Mouse (Mus musculus) cerebellum, adult 18-20 months (tissue): ENCODE data around the gene Ebf3.

Source experiments
- DNase-seq, 2 experiments: peaks; one replicate each; pipeline ENCODE4 v3.0.0; 2021

Ebf3 gene

DNA sequence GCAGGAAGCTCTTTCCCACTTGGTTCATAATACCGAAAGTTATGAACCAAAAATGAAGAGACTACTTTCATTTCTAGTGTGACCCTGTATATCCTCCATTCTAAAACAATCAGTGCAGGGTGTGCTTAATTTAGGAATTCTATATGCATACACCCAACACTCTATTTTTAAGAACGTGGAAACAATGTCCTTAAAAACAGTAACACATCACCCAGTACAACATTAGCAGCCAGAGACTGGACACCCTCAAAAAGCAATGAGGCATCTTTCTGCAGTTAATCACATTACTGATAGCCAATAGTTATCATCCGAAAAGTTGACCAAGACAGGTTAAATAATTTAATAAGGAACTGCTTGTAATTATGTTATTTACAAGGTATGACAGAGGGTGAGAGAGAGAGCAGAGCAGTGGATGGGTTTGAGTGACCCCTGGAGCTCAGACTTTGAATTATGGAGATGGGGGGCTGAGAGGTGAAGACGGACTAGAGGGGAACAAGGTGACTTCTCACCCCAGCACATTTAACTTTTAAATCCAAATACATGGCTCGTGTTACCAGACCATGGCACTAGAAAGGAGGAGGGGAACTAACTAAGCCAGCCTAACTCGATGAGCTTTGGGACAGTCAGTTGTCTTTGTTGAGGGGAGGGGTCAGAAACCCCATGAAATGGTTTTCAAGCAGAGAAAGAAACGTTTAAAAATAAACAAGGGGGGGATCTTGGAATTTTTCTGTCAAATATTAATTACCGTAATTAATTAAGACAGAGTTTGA is 2.7 kb downstream of the Ebf3 start:
- no peak for DNase-seq

DNA sequence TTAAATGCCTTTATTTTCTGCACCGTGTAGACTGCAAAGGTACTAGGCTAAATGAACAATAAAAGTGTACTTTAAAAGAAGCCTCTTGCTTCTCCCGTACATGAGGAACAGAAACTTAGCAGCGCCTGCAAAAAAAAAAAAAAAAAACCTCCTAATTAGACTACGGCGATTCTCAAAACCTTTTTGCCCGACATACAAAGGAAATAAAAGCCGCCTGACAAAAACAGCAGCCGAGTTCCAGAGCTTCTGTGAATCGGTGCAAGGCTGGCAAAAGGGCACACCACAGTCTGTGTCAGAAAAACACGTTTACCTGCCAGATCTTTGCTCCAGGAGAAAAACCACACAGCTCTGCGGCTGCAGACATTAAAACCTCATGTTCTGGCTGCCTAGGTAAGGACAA is 3.4 kb downstream of the Ebf3 start:
- DNase-seq, result no peak

DNA sequence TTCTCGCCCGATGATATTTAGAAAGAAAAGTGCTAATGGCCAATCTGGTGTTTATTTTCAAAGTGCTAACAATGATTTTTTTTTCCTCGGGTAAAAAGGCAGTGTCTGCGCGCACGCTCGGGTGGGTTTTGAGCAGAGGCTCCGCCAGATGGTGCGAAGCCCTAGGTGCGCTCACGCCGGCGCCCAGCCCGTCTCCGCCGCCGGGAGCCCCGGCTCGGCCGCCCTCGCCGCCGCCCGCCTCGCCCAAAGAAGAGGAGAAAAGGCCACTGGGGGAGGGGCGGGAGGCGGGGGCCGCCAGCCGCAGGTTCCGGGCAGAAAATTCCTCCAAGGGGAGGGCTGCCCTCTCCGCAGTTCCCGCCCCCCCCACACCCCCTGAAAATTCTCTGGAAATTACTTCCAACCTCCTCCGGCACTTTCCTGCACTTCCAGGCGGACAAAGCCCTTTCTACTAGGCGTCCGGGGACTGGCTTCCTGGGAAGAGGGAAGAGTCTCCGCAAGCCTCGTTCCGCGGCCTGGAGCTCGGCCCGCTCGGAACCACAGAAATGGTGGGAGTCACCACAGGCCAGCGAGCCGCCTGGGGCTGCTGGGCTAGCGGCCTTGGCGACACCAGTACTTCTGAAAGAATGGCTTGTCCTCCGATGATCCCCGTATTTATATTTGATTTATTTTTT is 4.0 kb downstream of the Ebf3 start:
- DNase-seq, result peak in 1 of 2 experiments; percentile 23

DNA sequence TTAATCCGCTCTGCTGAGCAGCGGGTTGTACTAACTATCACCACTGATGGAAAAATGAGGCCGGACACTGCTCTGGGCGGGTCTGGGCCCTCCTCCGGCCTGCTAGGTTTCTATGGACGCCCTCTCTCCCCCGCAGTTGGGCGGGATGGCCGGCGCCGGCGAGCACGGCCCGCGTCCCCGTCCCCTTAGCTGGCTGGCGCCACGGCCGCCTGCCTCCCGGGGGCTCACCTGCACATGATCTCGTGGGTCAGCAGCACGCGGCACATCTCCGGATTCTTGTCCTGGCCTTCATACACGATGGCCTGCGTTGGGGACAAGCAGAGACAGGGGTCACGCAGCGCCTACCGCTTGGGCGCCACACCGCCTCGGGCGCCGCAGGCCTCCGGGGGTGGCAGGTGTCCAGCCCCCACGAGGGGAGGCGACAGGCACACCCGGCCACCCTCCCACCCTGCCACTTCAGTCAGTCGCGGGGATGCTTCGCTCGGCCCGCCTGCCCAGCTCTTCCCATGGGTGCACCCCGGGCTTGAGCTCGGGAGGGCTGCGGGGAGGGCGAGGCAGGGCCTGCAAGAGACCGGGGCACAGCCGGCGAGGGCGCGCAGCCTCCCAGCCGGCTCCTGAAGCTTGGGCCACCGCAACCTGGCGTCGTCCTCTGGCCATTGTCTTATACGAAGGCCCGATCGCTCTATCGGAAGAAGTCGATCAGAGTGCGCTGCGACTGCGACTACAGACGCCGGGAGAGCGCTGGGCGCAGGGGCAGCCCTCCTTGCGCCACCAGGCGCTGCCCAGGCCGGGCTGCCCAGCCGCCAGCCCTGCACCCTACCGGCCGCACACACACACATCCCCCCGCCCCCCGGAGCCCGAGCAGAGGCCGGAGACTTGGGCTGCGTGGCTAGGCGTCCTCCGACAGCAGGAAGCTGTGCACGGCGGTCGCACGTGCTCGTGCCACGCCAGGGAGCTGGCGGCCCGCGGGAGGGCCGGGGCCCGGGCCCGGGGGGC is 4.9 kb downstream of the Ebf3 start:
- DNase-seq, result peak in 1 of 2 experiments; percentile 21

DNA sequence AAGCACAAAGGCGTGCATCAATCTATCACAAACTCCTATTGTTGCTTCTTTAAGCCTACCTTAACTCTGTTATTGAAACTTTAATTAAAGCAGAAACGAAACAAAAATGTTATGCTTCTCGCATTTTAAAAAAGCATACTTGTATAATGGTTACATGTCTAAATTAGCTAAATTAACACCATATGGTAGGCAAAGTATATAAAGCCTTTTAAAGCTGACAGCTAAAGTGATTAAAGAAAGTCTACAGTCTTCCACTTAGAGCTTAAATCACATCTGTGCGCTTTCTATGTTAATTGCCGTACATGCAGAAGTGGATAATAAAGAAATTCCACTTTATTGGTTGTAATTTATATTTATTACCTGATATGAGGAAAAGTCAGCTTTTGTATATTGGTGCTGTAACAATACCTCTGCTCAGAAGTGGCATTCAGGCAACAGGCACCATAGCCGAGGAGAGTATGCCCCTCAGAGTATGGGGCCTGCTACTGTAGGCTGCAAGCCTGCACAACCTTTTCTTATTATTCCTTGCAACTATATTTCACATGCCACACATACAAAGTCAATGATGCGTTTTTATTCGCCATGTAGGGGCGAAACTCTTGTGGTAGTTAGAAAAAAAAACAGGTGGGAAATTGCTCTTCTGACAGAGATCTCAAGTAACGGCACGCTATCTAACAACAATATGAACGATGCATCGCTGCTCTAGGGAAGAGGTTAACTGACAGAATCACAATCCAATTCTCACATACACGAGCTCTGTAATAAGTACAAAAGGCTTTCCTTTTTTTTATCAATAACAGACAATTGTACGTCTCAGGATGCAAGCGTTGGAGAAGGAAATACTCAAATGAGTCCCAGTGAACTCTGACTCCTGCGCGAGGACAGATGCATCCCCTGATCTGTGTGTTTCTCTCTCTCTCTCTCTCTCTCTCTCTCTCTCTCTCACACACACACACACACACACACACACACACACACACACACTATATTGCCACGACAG is 5.9 kb downstream of the Ebf3 start:
- DNase-seq, result no peak

DNA sequence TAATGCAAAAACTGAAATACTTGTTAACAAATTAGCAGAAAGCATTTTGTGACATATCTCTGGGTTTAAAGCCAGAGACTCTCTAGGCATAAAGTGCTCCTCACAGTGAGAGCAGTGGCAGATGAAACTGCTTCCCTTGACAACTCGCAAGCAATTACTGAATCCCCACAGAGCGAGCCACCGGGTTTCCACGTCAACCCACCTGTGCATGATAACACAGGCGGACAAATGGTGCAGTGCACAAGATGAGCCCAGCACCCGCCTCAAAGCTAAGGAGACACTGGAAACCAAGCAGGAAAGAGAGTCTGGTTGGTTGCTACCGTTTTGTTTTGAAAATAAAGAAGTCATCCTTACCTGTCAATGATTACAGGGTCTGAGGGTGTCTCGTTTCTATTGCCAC is 7.1 kb downstream of the Ebf3 start:
- DNase-seq, result no peak

DNA sequence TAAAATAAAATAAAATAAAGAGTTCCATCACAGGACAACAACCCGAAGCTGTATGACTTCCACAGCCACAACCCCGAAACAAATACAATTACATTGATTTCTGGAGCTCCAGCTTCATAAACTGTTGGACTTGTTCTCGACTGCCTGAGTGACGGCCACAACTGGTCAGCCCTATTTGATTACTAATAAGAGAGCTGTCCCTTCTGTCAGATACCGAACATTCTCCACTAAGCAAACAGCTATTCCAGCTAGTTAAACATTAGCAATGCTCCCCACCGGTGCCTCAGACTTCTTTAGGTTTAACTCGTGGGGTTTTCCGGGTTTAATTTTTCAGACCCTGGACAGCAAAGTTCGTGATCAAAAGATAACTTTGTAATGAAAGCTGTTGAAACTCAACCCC is 8.1 kb downstream of the Ebf3 start:
- DNase-seq, result no peak

DNA sequence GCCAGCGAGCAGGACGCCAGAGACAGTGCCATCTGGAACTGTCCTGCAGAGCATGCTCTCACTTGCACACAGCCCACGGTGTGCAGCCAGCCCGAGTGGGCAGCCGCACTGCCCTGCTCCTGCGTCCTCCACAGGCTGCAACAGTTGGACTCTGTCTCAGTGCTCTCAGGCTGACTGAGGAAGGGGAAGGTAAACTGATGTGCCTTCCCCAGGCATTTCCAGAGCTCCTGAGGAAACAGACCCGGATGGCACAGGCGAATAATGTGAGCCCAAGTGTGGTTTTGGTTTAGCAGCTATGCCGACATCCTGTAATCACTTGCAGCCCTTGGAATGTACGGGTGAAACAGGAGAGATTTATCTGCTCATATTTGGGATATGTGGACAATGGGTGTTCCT is 10.5 kb downstream of the Ebf3 start:
- no peak for DNase-seq

DNA sequence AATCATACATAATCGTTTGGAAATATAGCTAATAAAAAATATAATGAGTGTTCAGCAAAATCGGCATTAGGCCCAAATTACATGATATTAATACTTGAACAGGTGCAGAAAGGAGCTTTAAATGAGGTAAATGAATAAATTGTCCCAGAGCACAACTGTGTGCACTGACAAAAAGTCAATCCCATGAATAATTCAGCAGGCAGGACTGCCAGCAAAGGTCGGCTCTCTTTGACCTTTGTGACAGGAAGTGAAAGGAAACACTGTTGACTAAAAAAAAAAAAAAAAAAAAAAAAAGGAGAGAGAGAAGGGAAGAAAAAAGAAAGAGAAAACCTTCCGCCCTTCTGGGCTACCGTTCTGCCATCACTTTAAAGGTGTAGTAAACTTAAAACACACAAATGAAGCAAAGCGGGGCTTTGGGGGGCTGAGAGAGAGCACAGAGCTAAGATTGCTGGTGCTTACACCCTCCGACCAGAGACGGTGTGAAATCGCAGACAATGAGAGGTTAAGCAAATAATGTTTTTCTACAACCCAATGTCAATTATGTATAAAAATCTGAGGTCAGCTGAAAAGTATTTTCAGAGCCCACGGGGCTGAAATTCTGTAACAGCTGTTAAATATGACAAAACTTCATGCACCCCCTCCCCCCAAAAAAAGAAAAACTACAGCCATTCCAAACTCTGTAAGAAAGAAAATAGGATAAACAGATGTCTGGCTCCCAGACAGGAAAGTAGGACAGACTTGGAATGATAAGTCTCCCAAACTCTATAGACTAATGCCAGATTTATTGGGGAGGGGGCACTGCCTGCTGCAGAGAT is 11.1 kb downstream of the Ebf3 start:
- DNase-seq, result no peak

DNA sequence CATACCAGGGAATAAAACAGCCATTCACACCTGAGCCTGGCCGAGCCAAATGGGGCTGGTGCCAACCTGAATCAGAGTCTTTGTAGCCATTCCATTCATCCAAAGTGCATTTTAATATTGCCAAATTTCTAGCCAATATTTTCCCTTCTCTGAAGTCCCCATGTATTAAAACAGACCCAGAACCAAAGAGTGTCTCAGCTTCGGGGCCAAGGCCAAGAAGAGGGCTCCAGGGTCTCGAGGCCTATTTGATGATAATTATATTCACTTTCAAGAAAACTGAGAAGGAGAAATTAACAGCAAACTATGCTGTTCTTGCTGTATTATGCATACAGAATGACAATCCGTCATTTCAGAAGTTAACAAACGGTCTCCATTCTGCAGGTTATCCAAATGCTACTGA is 12.1 kb downstream of the Ebf3 start:
- DNase-seq, result no peak

DNA sequence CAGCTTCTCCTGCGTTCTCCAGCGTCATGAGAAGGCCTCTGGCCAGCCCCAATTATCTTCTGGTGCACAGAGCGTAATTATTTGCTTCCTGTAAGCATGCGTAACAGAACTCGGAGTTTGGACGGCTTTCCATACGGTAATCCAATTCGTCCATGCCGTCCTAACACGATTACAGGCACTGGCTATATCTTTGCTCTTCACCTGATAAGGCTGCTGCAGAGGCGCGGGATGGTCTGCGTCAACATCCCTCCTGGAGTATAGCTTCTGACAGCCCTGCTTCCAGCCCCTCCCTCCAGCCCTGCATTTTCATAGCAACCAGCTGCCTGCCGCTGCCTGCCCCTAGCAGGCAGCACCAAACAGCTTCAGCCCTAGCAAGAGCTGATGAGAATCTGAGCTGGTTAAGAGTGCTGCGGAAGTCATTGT is 12.9 kb downstream of the Ebf3 start:
- no peak for DNase-seq

DNA sequence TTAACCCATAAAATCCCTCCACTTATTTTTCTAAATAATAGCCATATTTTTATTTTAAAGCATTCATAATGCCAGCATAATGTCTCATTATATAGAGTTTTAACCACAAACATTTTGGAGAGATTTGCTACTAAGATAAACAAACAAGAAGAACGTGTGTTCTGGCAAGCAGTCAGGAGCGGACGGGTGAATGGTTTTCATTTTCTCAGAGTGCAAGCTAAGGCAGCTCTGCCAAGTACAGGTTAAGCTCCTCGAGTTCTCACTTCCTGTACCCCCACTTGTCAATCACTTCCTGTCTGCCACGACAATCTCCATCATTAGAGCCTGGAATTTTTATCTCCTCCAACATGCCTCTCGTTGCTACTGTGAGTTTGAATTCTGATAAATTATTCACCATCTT is 13.4 kb downstream of the Ebf3 start:
- DNase-seq, result no peak

DNA sequence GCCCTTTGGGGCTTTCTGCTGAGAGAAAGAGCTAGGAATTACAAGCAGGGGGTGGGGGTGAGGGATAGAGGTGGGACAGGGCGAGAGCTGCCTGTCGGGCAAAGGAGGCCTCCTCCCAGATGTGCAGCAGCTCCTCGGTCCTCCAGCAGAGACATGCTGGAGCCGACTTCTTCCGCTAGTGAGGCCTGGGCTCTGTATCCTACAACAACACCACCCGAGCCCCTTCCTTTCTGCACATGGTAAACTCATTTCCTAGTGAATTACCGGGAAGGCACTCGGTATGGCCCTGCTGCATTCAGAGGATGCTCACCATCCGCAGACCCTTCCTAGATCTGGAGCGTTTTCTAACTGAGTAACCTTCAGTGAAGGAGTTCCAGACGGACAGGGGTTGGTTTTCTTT is 14.1 kb downstream of the Ebf3 start:
- DNase-seq, result no peak

DNA sequence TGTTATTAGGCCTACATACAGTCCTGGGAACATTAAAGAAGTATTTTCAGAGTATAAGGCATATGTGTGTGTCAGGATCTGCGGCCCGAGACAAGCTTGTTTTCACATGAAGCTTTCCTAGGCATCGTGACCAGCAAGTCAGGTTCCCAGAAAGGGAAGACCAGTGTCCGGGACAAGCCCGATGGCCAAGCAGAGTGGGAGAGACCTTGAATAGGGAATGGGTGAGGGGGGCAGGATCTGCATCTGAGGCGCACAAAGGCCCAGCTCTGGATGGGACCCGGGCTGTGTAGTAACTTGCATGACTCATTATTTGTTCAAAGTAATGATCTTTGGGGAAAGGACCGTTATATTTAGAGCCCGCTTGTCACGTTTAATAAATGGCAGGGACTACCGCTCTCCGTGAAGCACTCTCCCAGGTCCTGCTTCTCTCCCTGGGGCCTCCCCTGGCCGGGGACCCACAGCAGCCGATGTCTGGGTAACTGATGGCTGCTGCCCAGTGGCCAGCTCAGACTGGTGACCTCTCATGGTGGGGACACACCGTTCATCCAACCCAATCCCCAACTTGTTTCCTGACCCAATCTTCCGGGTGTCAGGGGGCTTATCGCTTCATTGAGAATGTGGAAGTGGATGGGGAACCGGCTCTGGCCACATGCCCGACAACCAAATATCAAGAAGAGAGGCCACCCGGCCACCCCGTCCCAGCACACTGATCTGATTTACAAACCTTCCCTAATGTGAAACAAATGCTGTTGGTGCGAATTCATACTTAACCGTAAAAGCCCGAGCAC is 16.5 kb downstream of the Ebf3 start:
- DNase-seq, result no peak

DNA sequence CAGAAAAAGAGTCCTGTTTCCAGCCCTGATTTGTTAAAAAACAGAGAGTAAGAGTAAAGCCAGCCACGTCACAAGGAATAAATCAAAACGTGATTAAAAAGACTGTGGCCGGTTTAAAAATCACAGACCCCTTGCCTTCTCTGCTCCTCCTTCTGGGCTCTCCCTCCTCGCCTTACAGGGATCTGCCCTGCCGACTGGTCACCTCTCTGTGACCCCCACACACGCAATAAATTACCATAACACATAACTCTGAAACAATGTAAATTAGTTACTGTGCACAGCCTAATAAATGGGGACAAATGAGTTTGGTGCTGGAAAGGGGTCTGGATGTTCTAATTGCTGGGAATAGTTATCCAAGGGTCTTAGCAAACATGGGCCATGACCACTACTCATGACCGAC is 17.1 kb downstream of the Ebf3 start:
- no peak for DNase-seq

DNA sequence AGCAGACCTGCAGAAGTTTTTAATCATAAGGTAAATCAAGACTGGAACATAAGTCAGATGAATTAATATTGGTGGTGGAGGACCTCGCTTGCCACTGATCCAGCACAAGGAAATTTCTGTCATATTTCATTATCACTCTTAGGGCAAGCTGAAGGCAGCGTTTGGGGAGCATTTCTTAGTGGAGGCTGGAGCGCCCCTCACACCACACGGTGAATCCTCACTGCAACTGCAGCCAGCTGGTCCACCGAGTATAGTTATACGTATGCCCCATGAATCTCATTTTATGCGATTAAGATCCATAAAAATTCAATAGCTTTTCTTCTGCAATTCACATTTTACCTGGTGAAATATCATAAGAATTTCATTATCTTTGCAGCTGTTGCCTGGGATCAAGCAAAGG is 18.6 kb downstream of the Ebf3 start:
- no peak for DNase-seq

DNA sequence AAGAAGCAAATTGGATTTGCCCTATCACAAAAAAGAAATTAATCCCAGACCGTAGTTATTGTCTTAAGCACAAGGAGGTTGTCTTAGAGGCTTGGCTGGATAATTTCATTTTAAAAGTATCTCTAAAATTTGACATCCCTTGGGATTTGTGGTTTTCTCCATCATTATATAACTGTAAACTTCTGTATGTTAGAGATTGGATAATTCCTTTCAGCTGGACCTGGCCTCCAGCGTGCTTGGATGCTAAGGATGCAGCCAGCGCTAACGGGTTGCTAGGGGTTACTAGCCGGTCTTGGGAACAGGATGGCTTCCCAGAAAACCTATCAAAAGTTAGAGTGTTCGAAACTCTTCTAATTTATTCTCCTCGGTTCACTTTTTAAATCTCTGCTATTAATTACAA is 19.8 kb downstream of the Ebf3 start:
- DNase-seq, result no peak

DNA sequence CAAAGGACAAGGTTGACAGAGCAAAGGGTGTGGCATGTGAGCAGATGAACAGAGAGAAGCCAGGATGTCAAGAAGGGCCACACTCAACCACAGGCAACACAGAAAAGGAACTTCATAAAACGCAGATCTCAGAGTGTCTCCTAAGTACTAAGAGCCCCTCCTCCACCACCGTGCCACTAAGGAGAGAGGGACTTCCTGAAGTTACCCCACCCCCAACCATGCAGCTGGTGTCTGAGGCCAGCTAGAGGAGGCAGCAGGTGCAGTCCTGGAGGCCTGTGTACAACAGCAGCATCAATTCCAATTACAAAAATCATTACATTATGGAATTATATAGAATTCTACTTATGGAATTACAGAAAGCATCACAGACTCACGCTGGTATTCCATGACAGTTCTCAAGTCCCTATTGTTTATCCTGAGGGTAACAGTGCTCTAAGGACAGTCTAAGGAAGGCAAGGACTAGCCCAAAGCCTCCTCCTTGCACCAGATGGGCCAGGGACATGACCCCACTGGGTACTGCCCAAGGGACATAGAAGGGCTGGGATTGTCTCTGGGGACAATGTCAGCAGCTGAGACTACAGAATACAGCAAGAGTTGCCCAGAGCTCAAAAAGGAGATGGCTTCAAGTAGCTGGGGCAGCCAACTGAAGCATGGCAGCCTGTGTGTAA is 24.8 kb downstream of the Ebf3 start:
- DNase-seq, result no peak

DNA sequence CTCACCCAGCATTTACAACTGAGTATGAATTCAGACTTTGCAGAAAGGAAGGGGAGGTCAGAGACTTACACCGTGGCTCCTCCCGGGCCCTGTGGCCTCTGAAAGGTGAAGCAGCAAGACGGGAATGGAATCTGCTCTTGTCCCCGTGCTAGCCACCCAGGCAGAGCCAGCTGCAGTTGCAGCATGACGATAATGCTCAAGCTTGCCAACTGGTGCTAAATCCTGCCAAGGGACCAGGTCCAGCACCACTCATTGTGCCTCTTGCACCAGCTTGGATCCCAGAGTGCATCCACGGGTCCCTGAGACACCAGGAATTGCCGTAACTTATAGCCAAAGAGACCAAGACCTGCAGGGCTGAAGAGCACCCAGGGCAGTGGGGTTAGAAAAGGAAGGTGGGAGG is 36.1 kb downstream of the Ebf3 start:
- DNase-seq, result no peak

DNA sequence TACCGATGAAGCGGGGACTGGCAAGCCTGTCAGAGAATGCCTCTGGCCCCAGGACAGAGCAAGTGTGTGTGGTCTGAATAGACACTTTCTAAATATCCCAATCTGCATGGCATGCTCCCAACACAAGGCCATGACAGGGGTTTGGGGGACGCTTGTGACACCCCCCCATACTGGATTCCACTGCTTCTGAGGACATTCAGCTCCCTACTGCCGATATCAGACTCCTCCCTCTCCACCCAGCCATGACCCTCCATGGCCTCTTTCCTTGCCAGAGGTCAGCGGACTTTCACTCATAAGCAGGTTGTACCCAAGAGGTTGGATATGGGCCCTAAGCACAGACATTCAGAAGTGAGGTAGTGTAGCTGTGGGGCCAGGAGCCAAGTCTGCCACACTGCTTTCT is 36.5 kb downstream of the Ebf3 start:
- no peak for DNase-seq
